Mouse (Mus musculus): ENCODE measurements around the gene Slc6a19.
"Not testable (repeated sequence)": the region's sequence is repeated elsewhere in the genome, so short reads cannot be mapped to it uniquely, and the experiment has no call there.

- not testable (repeated sequence) for TF ChIP-seq CTCF, EP300 (IDR thresholded peaks at IDR 0.05; ENCODE audit: low read depth)
These were observed 1.2 kb downstream of the Slc6a19 start for GRCm38 (mm10) chr13:73703486-73703885.

Data from liver, embryonic 14.5 days (tissue).